Mouse (Mus musculus) forebrain, embryonic 16.5 days (tissue): ENCODE results near the gene Blmh. TPM values are rescaled to one million over a fixed set of nuclear protein-coding genes. Genes with fewer than 3 reads are reported as not detected.

Experiments used
- ATAC-seq: fragments of 200-750 bp; cut with Nextera tagmentation; 2 replicates; pipeline ENCODE4 v1.8.0; 2017; ENCODE audit warnings: mild to moderate bottlenecking, moderate library complexity
- H3K27ac ChIP-seq: fragments of 300-500 bp; sonication (generic); 2 replicates; pipeline ENCODE4 v1.5.1; 2014; ENCODE audit warnings: low read length, control low read depth
- H3K27me3 ChIP-seq: fragments of 300-500 bp; sonication (generic); replicated peaks from 2 replicates; pipeline ENCODE4 v1.6.1; 2014; ENCODE audit warnings: low read length; ENCODE audit not compliant: control insufficient read depth, insufficient read depth
- H3K36me3 ChIP-seq: fragments of 300-500 bp; sonication (generic); 2 replicates; pipeline ENCODE4 v1.6.1; 2014; ENCODE audit not compliant: control insufficient read depth, insufficient read depth
- H3K4me1 ChIP-seq: fragments of 300-500 bp; sonication (generic); replicated peaks from 2 replicates; pipeline ENCODE4 v1.6.1; 2014; ENCODE audit warnings: low read length; ENCODE audit not compliant: control insufficient read depth, insufficient read depth
- H3K4me2 ChIP-seq: fragments of 300-500 bp; sonication (generic); 2 replicates; pipeline ENCODE4 v1.6.1; 2014; ENCODE audit warnings: mild to moderate bottlenecking, low read length, control low read depth
- H3K4me3 ChIP-seq: fragments of 300-500 bp; sonication (generic); replicated peaks from 2 replicates; pipeline ENCODE4 v1.5.1; 2014; ENCODE audit warnings: mild to moderate bottlenecking, low read length, control low read depth
- H3K9ac ChIP-seq: fragments of 300-500 bp; sonication (generic); replicated peaks from 2 replicates; pipeline ENCODE4 v1.6.1; 2014; ENCODE audit warnings: low read depth, low read length, control low read depth
- H3K9me3 ChIP-seq: fragments of 300-500 bp; sonication (generic); 2 replicates; pipeline ENCODE4 v1.6.1; 2016; ENCODE audit warnings: low read length; ENCODE audit not compliant: control insufficient read depth
- WGBS: fragments of 180-500 bp; shearing (Covaris S2); extraction: QIAGEN DNeasy Blood & Tissue Kit; methylation state at CpG from one replicate; pipeline ENCODE4 v1.1.7; 2014; 5-methylcytosine and 5-hydroxymethylcytosine counted together
- polyA plus RNA-seq: library from polyadenylated mRNA; unstranded; fragments of >200 nt; fragmentation: Nextera tagmentation; extraction: Ambion mirVana; gene quantifications from 2 replicates; pipeline ENCODE4 v1.2.1, GENCODE M21; 2015

Gene Blmh
- polyA plus RNA-seq, 1 experiment from 2014 or later: 128 TPM

- Histone ChIP-seq H3K4me1 (no peaks in the 10 kb centered on the region), H3K36me3 (no peaks in the 10 kb centered on the region), H3K9me3 (no peaks in the 10 kb centered on the region), H3K4me3 (no peak overlapping the region), H3K9ac (no peak overlapping the region), H3K27ac (no peak overlapping the region), H3K27me3 (peaks cover 7% of the 10 kb centered on the region; the same call in 1 of the 2 replicates), H3K4me2 (no peak overlapping the region)
- ATAC-seq: no peak
- WGBS: 68% methylated on average over 4 of the region's 4 CpGs
Observed at GRCm38 (mm10) chr11:77005881-77006280, 81.3 kb downstream of the Blmh start.

GRCm38 (mm10) chr11:77006616-77007015 lies 82.0 kb downstream of the Blmh start:
- no peak overlapping the region for H3K9ac ChIP-seq
- WGBS: 51% methylated on average over 6 of the region's 6 CpGs
- no peak overlapping the region for H3K4me2 ChIP-seq
- H3K4me1 ChIP-seq: no peaks in the 10 kb centered on the region
- no peak overlapping the region for H3K4me3 ChIP-seq
- ATAC-seq: no peak
- no peaks in the 10 kb centered on the region for H3K9me3 ChIP-seq
- no peaks in the 10 kb centered on the region for H3K36me3 ChIP-seq
- no peak overlapping the region for H3K27ac ChIP-seq
- 0 out of 2 replicates have a peak, but pooled peaks cover 5% of the 10 kb centered on the region for H3K27me3 ChIP-seq

- Histone ChIP-seq H3K4me3 (no peak overlapping the region), H3K9ac (no peak overlapping the region), H3K27me3 (no peaks in the 10 kb centered on the region), H3K27ac (no peak overlapping the region), H3K4me2 (no peak overlapping the region), H3K9me3 (no peaks in the 10 kb centered on the region), H3K4me1 (no peaks in the 10 kb centered on the region), H3K36me3 (no peaks in the 10 kb centered on the region)
- 82% methylated on average over 16 of the region's 16 CpGs for WGBS
- ATAC-seq: no peak
Observed at GRCm38 (mm10) chr11:77009069-77010025, 84.7 kb downstream of the Blmh start.

GRCm38 (mm10) chr11:77010762-77011475 lies 86.3 kb downstream of the Blmh start:
- no peaks in the 10 kb centered on the region for H3K9me3 ChIP-seq
- ATAC-seq: no peak
- no peak overlapping the region for H3K9ac ChIP-seq
- 74% methylated on average over 10 of the region's 10 CpGs for WGBS
- H3K27ac ChIP-seq: no peak overlapping the region
- H3K4me3 ChIP-seq: no peak overlapping the region
- H3K4me2 ChIP-seq: no peak overlapping the region
- H3K36me3 ChIP-seq: no peaks in the 10 kb centered on the region
- H3K27me3 ChIP-seq: no peaks in the 10 kb centered on the region
- no peaks in the 10 kb centered on the region for H3K4me1 ChIP-seq

DNA sequence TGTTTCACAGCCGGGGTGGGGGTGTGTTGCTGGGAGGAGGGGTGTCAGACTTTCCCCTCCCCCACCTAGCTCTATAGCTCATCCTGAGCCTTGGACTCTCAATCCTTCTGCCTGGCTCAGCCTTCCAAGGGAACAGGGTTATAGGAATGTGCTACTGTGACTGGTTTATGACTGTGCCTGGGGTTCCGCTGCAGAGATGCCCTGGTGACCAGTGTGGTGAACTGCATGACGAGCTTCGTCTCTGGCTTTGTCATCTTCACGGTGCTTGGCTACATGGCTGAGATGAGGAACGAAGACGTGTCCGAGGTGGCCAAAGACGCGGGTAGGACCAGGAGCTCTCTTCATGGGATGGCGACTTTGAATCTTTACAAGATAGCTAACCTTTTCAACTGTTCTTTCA lies 93.4 kb downstream of the Blmh start:
- no peaks in the 10 kb centered on the region for H3K27me3 ChIP-seq
- H3K36me3 ChIP-seq: no peaks in the 10 kb centered on the region
- no peak overlapping the region for H3K4me3 ChIP-seq
- H3K4me2 ChIP-seq: no peak overlapping the region
- H3K27ac ChIP-seq: no peak overlapping the region
- no peak overlapping the region for H3K9ac ChIP-seq
- no peak for ATAC-seq
- no peaks in the 10 kb centered on the region for H3K9me3 ChIP-seq
- no peaks in the 10 kb centered on the region for H3K4me1 ChIP-seq
- WGBS: 85% methylated on average over 11 of the region's 11 CpGs

DNA sequence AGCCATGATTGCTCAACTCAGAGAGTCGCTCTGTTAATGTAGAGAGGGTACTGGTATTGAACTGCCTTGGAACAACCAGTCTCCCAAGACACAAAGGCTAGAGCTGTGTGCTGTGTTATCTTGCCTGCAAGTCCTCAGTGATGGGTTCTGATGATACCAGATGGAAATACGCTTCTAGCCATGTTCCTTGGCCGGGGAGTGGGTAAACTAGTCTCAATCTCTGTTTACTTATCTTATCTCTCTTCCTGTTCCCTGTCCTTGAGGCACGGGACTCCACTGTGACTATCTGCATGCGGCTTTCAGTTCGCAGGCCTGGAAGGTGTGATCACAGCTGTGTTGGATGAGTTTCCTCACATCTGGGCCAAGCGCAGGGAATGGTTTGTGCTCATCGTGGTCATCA lies 94.9 kb downstream of the Blmh start:
- no peak for ATAC-seq
- H3K4me1 ChIP-seq: no peaks in the 10 kb centered on the region
- H3K4me2 ChIP-seq: no peak overlapping the region
- H3K9me3 ChIP-seq: no peaks in the 10 kb centered on the region
- no peak overlapping the region for H3K9ac ChIP-seq
- no peak overlapping the region for H3K4me3 ChIP-seq
- WGBS: 83% methylated on average over 8 of the region's 8 CpGs
- no peaks in the 10 kb centered on the region for H3K27me3 ChIP-seq
- no peaks in the 10 kb centered on the region for H3K36me3 ChIP-seq
- no peak overlapping the region for H3K27ac ChIP-seq

GRCm38 (mm10) chr11:77021749-77022396 lies 97.3 kb downstream of the Blmh start:
- Histone ChIP-seq H3K9me3 (no peaks in the 10 kb centered on the region), H3K9ac (no peak overlapping the region), H3K4me3 (no peak overlapping the region), H3K27ac (no peak overlapping the region), H3K27me3 (no peaks in the 10 kb centered on the region), H3K4me2 (no peak overlapping the region), H3K4me1 (no peaks in the 10 kb centered on the region), H3K36me3 (no peaks in the 10 kb centered on the region)
- WGBS: 74% methylated on average over 9 of the region's 9 CpGs
- ATAC-seq: no peak

DNA sequence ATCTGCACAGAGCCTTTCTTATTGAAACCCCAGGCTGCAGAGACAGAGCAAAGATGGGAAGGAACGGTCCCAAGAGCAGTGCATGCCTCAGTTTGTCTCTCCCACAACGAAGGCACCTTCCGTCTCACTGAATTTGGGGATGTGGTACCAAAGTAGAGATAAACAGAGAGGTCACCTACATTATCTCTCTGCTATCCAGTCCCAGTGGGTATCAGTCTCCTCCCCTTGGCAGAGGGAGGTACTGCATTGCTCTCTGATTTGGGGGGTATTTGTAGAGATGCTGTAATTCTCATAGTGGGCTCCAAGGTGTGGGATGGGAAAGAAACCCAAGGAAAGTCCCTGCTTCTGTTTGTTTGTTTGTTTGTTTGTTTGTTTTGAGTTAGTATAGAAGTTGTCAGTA lies 102.0 kb downstream of the Blmh start:
- H3K36me3 ChIP-seq: no peaks in the 10 kb centered on the region
- H3K27ac ChIP-seq: no peak overlapping the region
- H3K9ac ChIP-seq: no peak overlapping the region
- H3K4me2 ChIP-seq: no peak overlapping the region
- H3K9me3 ChIP-seq: no peaks in the 10 kb centered on the region
- no peaks in the 10 kb centered on the region for H3K27me3 ChIP-seq
- no peak for ATAC-seq
- no peak overlapping the region for H3K4me3 ChIP-seq
- 82% methylated on average over 3 of the region's 3 CpGs for WGBS
- no peaks in the 10 kb centered on the region for H3K4me1 ChIP-seq

GRCm38 (mm10) chr11:77028157-77028556 lies 103.5 kb downstream of the Blmh start:
- no peak overlapping the region for H3K4me2 ChIP-seq
- H3K4me1 ChIP-seq: no peaks in the 10 kb centered on the region
- no peaks in the 10 kb centered on the region for H3K9me3 ChIP-seq
- no peaks in the 10 kb centered on the region for H3K27me3 ChIP-seq
- H3K36me3 ChIP-seq: no peaks in the 10 kb centered on the region
- whole genome bisulfite sequencing: 85% methylated on average over 3 of the region's 3 CpGs
- no peak overlapping the region for H3K27ac ChIP-seq
- no peak overlapping the region for H3K4me3 ChIP-seq
- ATAC-seq: no peak
- H3K9ac ChIP-seq: no peak overlapping the region
